Mouse (Mus musculus) urinary bladder, adult 2 months (tissue): ENCODE results near the gene Ilf2. TPM values are rescaled to one million over a fixed set of nuclear protein-coding genes. Genes with fewer than 3 reads are reported as not detected.

Experiments
- DNase-seq: peaks from one replicate; pipeline ENCODE4 v3.0.0; 2022; ENCODE audit warnings: low spot score
- polyA plus RNA-seq: library from polyadenylated mRNA; depleted of rRNA; stranded (reverse); fragments of >200 nt; gene quantifications from 2 replicates; pipeline ENCODE4 v1.2.3, GENCODE M21; 2012; rRNA removed

The Ilf2 gene
- 44.4 and 48.2 TPM in 2 replicates for polyA plus RNA-seq

DNA sequence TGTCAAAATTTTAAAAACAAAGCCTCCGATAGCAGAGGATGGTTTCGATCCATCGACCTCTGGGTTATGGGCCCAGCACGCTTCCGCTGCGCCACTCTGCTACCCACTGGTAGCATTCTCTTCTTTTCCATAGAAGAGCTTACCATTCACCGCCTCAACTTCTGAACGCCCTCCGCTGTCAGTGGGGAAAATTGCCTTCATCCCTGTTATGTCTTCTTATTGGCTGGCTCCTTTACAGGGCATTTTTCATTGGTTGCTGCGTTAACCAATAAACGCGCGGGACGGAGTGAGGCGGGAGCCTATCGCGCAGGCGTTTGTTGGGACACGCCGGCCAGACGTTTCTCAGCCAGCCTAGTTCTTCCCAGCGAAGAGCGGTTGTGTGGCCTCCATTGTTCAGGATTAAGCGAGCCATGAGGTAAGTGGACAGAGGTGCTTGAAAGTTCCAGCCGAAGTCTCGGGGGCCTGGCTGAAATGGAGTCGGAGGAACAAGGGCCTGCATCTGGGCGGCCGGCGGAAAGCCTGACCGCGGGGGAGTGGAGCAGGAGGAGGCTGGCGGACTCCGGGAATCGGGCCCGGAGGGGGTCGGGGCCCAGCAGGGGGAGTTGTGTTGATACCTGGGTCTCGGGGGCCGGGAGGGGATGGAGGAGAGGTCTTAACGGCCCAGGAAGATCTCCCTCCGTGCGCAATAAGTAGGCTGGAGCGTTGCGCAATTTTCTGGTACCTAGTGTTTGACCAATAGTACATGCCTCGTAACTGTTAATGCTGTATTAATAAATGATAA lies at the start of gene Ilf2:
Gene Ilf2, plus strand, starts transcription at position 296 of the 781 bp plus-strand sequence.
- DNase-seq = peak; percentile 88

DNA sequence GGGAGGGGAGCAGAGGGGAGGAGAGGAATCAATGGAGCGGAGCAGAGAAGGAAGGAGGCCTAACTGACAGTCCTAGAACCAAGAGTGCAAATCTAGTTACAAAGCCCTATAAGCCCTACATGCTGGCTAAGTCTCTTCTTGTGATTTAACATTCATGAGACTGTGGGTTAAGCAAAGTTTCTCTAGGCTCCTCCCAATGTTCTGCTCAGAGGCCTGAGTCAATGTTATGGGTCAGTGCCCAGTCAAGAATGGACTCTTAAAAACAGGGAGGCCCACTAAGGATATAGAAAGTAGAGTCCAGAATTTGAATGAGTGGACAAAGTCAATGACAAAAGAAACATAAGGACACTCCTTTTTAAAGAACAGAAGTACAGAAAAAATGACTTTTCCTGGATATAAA lies 48.4 kb upstream of the Ilf2 start:
- DNase-seq = no peak

DNA sequence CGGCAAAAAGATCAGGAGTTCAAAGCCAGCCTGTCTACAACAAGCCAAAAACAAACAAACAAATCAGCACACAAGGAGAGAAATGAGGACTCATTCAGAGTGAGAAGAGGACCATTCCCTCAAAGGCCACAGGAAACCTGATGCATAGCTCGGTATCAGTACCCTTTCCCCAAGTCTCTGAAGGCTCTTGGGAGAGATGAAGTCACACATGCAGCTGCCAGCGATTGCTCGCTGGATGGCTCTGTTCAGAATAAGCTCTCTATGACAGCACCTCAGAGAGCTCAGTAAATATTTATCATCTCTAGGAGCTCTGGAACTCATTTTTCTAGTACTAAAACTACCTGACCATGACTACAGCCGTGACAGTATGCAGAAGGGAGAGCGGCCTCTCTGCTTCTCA lies 47.7 kb upstream of the Ilf2 start:
- no peak for DNase-seq

DNA sequence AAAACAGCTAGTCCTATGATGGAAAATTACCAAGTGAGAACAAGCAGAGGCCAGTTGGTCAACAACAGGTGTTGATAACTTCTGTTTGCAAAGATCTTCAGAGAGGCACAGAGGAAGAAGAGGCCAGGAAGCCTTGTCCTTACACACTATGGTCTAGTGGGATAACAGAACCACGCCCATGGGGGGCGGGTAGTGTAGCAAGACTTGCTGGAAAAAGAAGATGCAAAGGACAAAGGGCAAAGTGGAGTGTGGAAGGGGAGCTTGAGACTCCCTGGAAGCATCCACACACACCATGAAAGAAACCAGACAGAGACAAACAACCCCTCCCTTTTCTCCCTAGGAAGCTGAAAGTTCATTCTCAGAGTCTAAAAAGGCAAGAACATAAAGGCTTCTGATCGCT lies 46.4 kb upstream of the Ilf2 start:
- DNase-seq = no peak

DNA sequence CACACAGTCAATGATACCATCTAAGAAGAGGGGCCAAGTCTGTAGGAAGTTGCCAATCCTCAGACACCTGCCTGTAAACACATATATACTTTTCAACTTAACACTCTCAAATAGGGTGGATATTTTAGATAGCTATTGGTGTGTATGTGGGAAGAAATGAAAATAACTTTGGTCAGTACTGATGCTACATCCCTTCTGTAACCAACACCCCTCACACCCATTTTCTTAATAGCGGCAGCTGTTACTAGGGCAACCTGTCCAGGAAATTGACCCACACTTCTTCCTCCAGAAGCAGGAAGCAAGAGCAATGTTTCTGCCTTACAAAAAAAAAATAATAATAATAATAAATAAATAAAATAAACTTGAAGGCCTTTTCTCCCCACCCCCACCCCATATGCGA lies 43.6 kb upstream of the Ilf2 start:
- no peak for DNase-seq

DNA sequence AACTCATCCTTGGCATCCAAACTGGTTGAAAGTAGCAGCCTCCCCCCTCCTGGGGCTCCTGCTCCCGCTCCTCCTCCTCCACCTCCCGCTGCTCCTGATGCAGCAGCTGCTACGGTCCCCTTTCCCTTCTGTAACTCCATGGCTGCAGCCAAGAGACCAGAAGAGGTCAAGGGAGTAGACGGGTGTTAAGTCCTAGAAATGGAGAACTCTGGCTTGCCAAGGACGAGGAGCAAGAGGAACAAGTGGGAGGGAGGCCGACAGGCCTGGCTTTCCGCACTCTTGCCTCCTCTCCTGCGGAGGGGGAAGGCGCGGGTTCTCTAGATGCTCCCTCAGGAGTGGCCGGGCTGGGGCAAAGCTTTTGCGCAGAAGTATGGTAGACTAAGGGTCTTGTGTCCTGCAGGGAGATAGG lies 43.1 kb upstream of the Ilf2 start:
- no peak for DNase-seq

DNA sequence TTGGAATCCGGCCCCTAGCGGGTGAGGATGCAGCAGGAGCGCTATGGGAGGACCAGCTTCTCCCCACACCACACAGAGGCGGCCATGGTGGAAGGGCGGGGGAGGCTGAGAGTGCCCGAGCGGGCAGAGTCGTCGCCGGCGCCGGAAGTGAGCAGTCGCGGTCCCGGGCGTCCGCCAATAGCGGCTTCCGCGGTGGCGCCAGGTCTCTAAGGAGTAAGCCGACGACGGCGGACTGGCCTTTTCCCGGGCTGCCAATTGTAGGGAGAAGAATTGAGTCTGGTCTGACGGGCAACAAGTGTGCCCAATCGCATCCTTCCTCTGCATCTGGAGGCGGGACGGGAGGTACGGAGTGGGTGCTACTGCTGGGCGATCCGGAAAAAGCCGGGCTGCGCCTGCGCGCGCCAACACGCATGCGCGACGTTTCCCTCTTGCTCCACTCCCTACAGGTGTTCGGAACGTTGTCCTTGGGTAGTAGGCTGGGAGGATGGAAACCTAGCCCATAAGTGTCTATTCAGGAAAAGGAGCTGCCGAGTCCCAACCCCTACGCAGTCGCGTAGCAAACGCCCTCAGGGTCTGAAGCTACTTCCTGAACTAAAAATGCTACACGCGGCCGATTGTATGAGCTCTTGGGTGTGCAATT lies 42.4 kb upstream of the Ilf2 start, which contains the start of gene Ints3:
Gene Ints3, minus strand, starts transcription at position 242 of the 640 bp plus-strand sequence.
- peak; percentile 97 for DNase-seq

DNA sequence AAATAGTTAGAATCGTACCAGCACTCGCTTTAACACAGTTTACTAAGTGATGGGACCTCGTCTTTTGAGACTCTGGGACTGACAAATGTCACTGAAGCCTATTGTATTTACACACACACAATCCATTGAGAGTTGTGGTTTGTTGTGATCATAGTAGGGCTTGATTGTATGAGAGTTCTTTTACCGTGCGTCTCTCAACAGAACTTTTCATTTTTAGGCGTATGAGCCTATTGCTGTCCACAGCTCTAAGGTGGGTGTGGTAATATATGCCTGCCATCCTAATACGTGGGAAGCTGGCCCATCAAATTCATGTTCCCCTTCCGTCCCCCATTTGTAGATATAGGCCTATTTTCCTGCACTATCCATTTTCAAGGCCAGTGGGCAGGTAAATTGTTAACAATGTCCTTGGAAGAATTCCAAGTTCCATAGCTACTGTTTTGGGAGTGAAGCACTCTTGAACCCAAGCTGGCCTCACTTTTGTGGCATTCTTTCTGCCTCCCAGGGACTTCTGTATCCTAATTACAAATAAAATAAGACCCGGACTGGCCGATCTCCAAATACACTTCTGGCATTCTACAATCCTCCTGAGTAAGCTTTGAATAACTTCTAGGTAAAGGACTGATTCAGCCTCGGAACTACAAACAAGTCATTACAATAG lies 41.7 kb upstream of the Ilf2 start:
- no peak for DNase-seq

DNA sequence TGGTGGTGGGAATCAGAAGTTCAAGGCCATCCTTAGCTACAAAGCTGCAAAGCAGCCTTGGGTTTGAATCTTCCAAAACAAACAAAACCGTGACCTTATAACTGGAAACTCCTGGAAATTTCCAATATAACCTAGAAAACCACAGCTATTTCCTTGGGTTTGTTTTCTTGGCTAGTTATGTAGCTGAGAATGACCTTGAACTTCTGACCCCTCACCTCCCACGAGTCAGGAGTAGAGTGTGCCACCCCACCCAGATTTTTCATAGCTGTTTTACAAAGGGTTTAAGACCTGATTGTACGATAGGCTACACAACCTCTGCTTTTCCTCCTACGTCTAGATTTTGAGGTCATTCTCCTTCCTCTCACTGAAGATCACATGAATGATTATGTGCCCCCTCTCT lies 38.8 kb upstream of the Ilf2 start:
- no peak for DNase-seq

DNA sequence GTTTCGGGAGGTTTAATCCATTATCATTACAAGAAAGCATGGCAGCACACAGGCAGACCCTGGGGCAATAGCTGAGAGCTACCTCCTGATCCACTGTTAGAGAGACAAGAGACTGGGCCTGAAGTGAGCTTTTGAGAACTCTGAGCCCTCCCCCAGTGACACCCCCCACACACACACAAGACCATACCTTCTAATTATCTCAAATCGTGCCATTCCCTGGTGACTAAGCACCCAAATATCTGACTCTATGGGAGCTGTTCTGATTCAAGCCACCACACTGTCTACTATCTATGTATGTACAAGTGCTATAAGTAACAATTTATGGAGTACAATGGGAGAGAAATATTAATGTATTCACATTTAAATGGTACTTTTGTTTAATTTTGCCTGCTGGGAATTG lies 35.2 kb upstream of the Ilf2 start:
- no peak for DNase-seq

DNA sequence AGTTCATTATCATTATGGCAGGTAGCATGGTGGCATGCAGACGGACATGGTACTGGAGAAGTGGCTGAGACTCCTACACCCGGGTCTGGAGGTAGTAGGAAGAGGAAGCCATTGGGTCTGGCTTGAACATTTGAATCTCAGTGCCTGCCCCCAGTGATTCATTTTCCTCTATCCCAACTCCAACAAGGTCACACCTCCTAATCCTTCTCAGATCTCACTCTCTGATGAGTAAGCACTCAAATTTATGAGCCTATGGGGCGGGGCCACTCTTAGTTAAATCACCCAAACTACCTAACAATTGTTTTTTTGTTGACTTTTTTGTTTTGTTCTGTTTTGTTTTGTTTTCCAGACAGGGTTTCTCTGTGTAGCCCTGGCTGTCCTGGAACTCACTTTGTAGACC lies 31.9 kb upstream of the Ilf2 start:
- no peak for DNase-seq

DNA sequence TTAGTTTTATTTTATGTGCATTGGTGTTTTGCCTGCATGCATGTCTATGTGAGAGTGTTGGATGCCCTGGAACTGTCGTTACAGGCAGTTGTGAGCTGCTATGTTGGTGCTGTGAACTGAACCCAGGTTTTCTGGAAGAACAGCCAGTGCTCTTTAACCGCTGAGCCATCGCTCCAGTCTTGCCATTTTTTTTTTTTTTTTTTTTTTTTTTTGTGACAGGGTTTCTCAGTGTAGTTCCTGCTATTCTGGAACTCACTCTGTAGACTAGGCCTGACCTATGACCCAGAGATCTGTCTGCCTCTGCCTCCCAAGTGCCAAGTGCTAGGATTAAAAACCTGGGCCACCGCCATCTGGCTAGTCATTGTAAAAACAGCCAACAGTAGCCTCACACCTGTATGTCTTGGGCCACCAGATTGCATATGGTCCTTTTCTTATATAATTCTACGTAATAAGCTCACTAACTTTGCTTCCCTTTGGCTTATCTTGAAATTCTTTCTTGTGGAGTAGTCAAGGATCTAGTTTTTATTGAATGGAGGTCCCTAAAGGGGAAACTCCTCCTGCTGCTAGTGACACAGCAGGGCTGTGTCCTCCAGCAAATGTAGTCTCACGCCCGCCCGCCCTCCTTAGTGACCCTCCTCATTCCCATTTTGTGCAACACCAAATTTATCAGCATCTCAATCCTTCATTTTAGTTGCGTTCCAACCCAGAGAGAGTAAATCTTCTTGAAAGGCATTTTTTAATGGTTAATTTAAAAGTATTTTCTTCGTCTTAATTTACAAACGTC lies 30.3 kb upstream of the Ilf2 start:
- DNase-seq = no peak

DNA sequence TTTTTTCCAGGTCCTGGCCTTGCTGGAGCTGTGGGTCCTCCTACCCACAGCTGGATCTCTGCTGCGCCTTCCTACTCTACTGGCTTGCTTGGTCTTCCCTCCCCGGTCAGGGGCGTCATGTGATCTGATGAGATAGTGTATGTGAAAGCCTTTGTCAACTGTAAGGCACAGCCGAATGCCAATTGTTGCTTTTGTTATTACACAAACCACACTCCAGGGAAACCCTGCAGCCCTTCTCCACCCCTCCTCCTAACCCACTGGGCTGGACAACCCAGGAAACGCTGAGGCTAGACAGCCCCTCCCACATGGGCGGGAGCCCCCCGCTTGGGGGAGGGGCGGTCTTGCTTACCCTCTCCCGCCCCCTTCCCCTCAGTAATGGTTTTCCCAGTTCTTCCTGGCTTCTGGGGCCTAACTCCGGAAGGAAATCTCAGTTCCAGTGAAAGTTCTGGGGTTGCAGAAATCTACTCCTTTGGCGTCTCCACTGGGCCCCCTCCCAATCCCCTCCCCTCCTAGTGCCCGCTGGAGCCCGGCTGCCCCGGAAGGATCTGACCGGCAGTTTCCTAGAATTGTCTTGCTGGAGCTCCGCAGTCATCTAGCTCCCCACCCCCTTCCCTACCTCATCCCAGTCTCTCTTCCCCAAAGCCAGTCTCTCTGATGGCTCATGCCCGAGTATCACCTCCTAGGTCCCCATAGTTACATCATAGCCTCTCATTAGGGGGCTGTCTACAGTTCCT lies 29.4 kb upstream of the Ilf2 start:
- peak; percentile 49 for DNase-seq

DNA sequence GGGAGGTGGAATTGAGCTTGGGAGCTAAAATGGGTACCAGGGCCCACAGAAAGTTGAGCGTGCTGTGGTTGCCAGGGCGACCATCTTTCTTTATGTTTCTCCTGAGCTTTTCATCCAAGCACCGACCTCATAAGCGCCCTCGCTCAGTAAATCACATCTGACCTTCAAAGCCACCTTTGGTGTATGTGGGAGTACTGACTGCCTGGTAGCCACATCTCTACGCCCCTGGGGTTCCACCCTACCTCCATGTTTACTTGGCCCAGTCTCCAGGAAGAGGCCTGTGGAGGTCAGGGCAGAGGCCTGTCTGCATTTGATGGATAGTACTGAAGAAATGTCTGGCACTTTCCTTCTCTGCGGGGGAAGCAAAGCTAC lies 28.8 kb upstream of the Ilf2 start:
- no peak for DNase-seq

DNA sequence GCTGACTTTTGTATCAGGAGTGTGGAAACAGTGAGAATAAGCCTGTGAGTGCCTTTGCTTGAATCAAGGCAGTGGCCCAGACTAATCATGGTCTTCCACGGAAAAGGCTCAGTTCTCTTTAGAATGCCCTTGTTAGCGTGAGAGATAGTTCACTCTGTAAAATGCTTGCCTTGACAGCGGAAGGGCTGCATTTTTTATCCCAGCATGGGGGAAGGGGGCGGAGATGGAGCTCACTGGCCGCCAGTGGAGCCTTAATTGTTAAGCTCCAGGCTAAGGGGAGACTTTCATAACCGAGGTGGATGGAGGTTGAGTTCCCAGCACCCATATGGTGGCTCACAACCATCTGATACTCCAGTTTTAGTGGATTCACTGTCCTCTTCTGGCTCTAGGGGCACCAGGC lies 27.3 kb upstream of the Ilf2 start:
- no peak for DNase-seq

DNA sequence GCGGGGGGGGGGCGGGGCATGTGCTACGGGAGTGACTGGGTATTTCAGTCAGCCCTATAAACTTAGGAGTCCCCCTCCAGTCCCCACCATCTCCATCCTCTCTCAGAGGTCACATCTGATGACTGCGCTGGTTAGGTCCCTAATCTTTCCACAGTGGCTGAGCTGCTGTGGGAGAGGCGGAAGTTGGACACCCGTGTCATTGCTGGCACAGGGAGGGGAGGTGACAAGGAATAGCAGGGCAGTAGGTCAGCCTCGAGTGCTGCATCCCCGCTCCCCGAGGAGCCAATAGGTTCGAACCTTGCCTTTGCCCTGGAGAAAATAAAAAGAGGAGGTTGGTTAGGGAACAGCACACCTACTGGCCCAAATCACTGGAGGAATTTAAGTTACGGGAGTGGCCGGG lies 25.1 kb upstream of the Ilf2 start:
- no peak for DNase-seq

DNA sequence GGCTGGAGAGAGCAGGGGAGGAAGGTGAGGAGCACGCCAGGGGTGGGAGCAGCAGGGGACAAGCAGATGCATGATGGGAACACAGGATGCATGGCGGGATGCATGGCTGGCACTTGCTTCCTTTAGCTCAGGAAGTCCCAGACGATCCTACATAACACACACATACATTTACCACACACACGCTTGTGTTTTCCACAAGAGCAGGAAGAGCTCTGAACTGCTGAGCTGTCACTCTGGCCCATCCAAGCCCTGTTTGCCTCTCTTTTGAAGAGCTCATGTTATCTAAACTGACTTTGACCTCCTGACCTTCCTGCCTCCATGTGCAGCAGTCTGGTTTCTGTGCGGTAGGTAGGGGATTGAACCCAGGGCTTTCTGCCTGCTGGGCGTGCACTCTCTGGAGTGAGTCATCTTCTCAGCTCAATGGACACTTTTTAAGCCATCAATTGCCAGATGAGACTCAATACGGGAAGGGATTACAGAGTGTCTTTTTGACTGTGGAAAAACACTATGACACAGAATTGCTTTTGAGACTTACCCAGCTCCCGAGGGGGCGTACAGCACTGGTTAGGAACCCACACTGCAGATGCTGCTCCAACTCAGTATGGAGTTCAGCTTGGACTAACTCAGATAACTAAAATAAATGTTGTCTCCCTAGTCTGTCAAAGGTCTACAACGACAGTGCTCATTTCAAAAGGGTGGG lies 24.4 kb upstream of the Ilf2 start:
- no peak for DNase-seq

DNA sequence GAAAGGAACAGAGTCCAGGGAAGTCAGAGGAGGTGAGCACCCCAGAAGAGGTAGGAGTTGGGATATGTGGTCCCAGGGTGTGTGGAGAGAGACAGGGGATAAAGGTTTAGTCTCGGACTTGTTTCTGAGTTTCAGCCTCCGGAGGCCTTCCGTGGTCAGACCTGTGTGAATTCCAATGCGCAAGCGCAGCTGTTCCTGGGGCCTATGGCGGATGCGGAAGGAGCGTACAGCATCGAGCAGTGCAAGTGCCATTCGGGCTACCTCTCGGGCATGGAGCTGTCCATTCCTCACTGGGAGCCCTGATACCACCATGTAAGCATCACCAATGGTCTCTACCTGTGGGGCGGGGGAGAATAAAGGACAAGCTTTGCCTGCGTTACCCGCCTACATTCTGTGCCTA lies 21.0 kb upstream of the Ilf2 start:
- no peak for DNase-seq

DNA sequence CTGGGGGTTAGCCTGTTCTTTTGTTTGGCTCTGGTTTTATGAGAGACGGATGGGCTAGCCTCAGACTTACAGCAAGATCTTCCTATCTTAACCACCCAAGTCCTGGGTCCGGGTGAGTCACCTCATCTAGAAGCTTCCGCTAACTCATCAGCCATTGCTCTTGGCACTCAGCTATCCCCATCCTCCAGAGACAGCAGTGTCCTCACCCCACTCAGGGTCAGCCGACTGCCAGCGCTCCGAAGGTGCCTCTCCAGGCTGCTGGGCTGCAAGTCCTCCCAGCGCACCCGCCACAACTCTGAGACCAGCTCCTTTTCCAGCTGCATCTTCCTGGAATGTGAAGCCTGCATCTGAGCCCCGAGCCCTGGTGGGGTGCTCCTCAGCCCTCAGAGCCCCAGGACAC lies 16.2 kb upstream of the Ilf2 start:
- DNase-seq = no peak

DNA sequence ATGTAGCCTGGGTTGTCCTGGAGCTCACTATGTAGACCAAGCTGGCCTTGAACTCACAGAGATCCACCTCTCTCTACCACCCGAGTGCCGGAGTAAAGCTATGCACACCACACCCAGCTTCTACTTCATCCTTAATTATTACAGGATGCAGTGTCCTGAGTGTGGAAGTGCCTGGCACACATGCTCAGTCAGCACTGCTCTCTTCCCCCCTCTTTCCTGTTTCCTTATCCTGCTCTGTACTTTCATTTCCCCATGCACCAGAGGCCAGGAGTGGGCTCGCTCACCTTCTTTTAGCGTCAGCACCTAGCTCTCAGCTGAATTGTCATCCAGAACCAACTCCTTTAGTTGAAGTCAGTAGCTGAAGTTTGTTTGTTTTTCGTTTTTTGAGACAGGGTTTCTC lies 15.6 kb upstream of the Ilf2 start:
- no peak for DNase-seq

DNA sequence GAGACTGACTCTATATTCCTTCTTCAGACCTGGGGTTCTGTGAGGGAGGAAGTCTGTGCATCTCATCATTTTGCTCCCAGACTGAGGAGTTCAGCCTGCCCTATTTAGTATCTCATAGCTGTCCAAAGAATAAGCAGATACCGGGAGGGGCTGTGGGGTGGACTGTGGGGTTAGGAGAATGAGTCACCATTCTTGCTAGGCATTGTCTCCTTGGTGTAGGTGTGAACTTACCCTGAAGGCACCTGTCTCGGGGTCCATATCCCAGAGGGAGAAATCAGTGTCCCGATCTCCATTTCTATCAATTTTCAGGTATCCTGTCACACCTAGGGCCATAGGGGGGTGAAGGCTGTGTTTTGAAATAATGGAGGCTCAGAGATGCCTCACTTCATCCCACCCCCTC lies 14.0 kb upstream of the Ilf2 start:
- no peak for DNase-seq
